Mouse (Mus musculus) cortical plate, adult 2 months (tissue): ENCODE results near the gene Zfp319. TPM values are rescaled to one million over a fixed set of nuclear protein-coding genes. Genes with fewer than 3 reads are reported as not detected.
A peak's percentile ranks its signal among the peaks of the same experiment; 100 is the strongest.

Source experiments
- H3K27ac ChIP-seq: fragments of 200-500 bp; 2 replicates; pipeline ENCODE4 v1.5.1; 2012; ENCODE audit warnings: low read length, control low read depth, inconsistent platforms; ENCODE audit not compliant: insufficient read depth
- H3K4me1 ChIP-seq: fragments of 200-500 bp; 2 replicates; pipeline ENCODE4 v1.6.1; 2011; ENCODE audit warnings: low read length; ENCODE audit not compliant: control insufficient read depth, insufficient read depth
- H3K4me3 ChIP-seq: fragments of 200-500 bp; 2 replicates; pipeline ENCODE4 v1.5.1; 2011; ENCODE audit warnings: mild to moderate bottlenecking, low read length, control low read depth; ENCODE audit not compliant: insufficient read depth
- CTCF ChIP-seq: fragments of 200-500 bp; IDR thresholded peaks from 2 replicates; pipeline ENCODE4 v1.5.1; 2011; ENCODE audit warnings: mild to moderate bottlenecking, control low read depth, low read length; ENCODE audit not compliant: insufficient read depth; ENCODE audit errors: extremely low read depth
- POLR2A ChIP-seq: fragments of 200-500 bp; IDR thresholded peaks from 2 replicates; pipeline ENCODE4 v1.6.1; 2011; ENCODE audit warnings: mild to moderate bottlenecking, low read length, control low read depth; ENCODE audit not compliant: insufficient read depth; ENCODE audit errors: extremely low read depth
- polyA plus RNA-seq: library from polyadenylated mRNA; depleted of rRNA; stranded (reverse); fragments of >200 nt; gene quantifications from 2 replicates; pipeline ENCODE4 v1.2.3, GENCODE M21; 2012

Gene Zfp319
- polyA plus RNA-seq, 1 experiment = 10.4 TPM

DNA sequence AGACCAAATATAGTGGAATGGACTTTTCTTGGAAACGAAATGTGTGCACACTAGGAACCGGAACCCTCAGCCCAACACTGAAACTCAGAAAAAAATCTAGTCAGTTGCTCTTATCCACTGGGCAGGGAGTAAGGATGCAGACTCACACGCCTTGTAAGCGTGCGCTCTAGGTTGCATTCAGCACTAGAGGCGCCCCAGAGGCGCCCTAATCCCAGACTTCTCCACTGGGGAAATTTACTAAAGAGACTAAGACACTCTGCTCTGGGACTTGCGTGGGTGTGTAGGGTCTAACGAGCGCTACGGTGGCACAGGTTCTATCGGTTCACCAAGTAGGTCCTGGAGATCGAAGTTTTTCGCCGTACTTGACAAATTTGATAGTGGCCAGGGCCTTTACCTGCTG lies 19.7 kb upstream of the Zfp319 start:
- no peak for TF ChIP-seq POLR2A
- TF ChIP-seq CTCF = no peak
- H3K4me3 ChIP-seq = peak overlapping the region; percentile 46; the same call in 1 of the 2 replicates
- no peak overlapping the region for H3K27ac ChIP-seq
- peaks cover 8% of the 10 kb centered on the region for H3K4me1 ChIP-seq

DNA sequence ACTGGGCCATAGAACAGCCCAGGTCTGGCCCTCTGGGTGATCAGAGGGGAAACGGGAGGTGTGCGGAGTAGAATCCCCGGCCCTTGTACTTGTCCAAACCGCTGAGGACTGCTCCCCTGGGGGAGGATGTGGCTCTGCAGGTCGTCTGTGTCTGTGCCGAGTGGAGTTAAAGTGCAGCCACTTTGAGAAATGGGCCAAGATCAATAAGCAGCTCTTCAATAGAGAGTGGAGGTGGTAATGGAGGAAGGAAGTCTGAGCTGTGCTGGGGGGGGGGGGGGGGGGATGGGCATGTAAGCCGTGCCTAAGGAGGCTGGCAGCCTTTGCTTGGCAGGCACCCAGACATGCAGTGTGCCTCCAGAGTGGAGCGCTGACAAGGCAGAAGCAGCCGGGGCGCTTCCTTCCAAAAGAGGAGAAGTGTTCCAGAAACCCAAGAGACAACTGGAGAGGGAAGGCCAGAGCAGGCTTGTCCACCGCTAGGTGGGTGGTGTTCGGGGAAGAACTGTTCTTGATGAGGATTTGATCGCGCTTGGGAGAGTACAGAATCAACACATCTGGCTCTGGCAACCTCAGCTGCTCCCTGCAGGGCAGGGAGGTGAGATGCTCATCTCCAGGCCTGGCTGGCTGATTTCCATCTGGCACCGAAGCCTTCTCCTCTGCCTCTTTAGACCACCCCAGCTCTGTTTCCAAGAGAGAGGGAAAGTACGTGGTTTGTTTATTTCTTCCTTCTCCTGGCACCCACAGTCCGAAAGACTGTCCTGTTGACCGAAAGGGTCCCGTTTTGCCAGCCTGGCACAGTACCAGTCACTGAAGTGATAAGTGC lies 17.3 kb upstream of the Zfp319 start:
- H3K4me3 ChIP-seq = no peak overlapping the region
- peaks cover 8% of the 10 kb centered on the region for H3K4me1 ChIP-seq
- TF ChIP-seq POLR2A (no peak), CTCF (0 out of 2 replicates have a peak, but pooled peaks have one; percentile 7)
- no peak overlapping the region; the same call in 1 of the 2 replicates for H3K27ac ChIP-seq

DNA sequence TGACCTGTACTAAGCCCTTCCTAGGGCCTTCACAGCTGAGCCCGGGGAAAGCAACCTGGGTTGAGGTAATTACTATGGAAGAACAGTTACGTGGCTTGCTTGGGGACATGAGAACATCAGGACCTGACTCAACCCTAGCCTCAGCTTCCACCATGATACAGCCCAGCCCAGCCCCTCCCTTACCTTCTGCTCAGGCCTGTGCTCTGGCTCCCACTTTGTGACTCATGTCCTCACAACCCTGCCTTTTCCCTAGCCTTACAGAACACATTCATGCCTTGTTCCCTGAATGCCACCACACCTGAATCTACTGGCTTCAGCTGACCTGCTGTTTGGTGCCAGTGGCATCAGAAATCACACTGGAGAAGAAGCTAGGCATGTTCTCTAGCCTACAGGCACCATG lies 16.6 kb upstream of the Zfp319 start:
- no peak overlapping the region; the same call in 1 of the 2 replicates for H3K27ac ChIP-seq
- H3K4me1 ChIP-seq = peaks cover 8% of the 10 kb centered on the region
- H3K4me3 ChIP-seq = no peak overlapping the region
- no peak for TF ChIP-seq CTCF
- no peak for TF ChIP-seq POLR2A

DNA sequence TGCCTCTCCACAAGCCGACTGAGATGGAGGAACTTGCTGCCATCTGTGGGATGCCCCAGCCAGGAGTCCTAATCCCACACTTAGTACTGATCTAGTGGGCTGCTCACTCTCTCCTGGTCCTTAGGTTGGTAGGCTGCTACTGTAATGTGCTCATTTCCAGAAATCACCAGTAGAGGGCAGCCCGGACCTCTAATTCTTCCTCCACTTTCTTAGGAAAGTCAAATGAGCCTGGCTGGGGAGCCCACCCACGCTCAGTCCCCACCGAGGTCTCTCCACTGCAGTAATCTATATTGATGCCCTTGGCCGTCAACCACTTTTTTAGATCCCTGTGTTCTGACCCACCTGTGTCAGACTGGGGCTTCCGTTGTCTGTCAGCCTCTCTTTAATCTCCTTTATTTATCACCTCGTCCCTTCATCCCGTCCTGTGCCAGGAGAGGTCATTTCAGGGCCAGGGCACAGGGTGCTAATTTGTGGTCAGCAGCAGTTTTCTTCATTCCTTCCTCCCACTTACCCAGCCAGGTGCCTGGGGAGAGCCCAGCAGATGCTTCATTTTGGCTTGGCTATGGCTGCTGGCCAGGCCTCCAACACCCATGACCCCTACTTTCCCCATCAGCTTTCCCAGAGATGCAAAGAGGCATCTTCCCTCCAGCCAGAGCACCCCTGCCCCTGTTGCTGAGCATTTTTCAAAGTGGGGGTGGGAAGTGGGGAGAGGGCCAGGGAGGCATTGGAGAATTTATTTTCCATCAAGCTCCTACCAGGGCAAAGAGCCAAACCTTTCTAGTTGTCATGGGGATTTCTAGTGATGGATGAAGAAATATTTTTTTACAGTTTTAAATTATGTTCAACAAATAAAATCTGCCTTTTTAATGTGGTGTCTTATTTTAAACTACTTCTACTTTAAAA lies 15.1 kb upstream of the Zfp319 start:
- Histone ChIP-seq H3K4me1 (peaks cover 8% of the 10 kb centered on the region), H3K4me3 (no peak overlapping the region), H3K27ac (no peak overlapping the region)
- TF ChIP-seq CTCF (peak; percentile 65), POLR2A (no peak)

DNA sequence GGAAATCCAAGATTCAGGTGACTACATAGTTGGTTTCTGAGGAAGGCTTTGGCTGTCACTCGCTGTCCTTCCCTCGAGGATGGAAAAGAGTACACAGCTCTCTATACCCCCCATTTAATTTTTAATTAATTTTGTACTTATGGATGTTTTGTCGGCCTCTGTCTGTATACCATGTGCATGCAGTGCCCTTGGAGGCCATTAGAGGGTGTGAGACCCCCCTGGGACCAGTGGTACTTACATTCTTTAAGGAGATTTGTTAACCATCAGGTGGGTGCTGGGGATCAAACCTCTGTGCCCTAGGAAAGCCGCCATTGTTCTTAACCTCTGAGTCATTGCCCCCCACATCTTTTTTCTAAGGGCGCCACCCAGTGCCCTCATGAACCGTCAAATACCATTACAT lies 12.9 kb upstream of the Zfp319 start:
- peaks cover 7% of the 10 kb centered on the region for H3K4me1 ChIP-seq
- H3K4me3 ChIP-seq = no peak overlapping the region
- no peak for TF ChIP-seq POLR2A
- no peak for TF ChIP-seq CTCF
- H3K27ac ChIP-seq = no peak overlapping the region

DNA sequence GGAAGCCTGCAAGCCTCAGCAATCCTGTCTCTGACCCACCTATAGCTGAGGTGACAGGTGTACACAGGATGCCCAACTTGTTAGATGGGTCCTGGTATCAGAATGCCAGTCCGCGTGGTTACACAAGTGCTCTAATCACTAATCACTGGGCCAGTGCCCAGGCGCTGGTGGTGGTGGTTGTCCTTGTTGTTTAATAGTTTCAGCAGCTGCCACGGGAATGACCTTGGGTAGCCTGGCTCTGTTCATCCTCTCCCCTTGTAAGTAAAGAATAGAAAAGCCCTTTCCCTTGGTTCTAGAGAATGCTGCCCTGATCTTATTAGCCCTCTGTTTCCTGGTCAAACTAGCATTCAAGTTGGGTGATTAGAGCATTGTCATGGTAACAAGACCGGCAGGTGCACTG lies 10.0 kb upstream of the Zfp319 start:
- no peak for TF ChIP-seq POLR2A
- TF ChIP-seq CTCF = no peak
- no peak overlapping the region for H3K4me3 ChIP-seq
- H3K4me1 ChIP-seq = no peaks in the 10 kb centered on the region
- no peak overlapping the region for H3K27ac ChIP-seq

DNA sequence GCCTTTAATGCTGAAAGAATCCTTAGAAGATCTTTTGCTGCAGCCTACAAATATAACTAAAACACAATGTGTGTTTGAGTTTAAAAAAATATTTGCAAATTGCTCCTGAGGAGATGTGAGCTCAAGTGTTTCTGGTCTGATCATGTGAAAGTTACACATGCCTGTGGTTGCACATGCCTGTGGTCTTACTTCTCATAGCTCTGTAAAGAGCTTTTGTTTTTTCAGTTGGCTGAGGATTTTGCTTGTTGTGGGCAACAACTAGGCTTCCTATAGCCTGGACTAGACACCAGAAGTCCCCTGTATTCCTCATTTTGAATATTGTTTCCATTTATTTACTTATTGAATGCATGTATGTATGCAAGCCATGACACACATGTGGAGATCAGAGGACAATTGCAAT lies 4.6 kb upstream of the Zfp319 start:
- Histone ChIP-seq H3K27ac (no peak overlapping the region), H3K4me1 (no peaks in the 10 kb centered on the region; the same call in 1 of the 2 replicates), H3K4me3 (no peak overlapping the region)
- TF ChIP-seq CTCF (no peak), POLR2A (no peak)

DNA sequence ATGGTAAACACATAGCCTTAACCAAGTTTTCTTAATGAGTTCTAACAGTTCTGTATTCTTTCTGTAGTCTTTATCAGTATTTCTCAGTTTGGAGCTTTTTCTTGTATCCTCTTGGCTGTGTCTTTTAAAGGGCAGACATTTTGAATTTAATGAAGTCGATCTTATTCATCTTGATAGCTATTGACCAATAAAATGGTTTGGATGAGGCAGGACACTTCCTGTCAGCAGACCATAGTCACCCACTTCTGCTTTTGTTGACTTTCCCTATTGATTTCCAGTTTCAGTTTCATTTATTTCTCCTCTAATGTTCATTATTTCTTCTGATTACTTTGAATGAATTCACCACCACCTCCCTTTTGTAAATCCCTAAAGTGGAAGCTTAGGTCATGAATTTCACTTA lies 4.0 kb upstream of the Zfp319 start:
- no peak overlapping the region for H3K4me3 ChIP-seq
- TF ChIP-seq POLR2A = no peak
- TF ChIP-seq CTCF = no peak
- no peak overlapping the region for H3K27ac ChIP-seq
- no peaks in the 10 kb centered on the region; the same call in 1 of the 2 replicates for H3K4me1 ChIP-seq

DNA sequence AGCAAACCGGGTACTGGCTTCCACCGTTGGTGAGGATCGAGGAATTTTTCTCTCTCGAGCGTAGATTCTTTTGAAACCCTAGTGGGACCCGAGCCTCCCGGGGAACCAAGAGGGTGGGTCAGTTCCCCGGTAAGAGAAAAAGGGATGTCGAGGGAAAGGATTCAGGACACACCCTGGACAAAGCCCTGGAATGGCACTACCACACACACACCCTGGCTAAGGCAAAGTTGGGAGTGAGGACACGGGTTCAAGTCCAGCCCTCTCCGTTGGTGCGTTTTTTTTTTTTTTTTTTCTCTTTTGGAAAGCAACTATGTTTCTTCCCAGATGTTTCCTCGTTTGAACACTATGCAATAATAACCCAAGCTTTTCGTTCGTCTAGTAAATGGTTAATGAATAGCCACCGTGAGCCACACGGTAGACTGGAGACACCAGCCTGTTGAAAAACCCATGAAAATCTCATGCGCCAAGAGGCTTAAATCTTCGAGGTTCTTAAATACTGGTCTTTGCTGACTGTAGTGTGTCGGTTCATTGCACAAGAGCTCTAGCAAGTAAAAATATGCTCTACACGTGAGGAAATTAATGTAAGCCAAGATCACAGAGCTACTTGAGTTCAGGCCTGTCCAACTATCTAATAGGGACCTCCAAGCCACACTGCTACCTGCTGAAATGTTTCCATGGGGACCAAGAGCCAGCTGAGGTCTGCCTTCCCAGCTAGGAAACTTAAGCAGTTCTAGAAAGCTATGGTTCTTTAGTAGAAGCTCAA lies 868 bp upstream of the Zfp319 start:
- Histone ChIP-seq H3K27ac (no peak overlapping the region), H3K4me3 (peak overlapping the region; percentile 87), H3K4me1 (peaks cover 1% of the 10 kb centered on the region; the same call in 1 of the 2 replicates)
- TF ChIP-seq POLR2A (no peak), CTCF (no peak)
